Mouse (Mus musculus) heart, adult 2 months (tissue): ENCODE results near the gene Pitpnb.

Experiments used
- CTCF ChIP-seq: fragments of 200-600 bp; IDR thresholded peaks from 2 replicates; pipeline ENCODE4 v1.8.1; 2022; ENCODE audit warnings: antibody characterized with exemption, mild to moderate bottlenecking, moderate library complexity
- EP300 ChIP-seq: fragments of 200-500 bp; IDR thresholded peaks from 2 replicates; pipeline ENCODE4 v1.6.1; 2011; ENCODE audit warnings: low read depth, low read length, control low read depth; ENCODE audit not compliant: insufficient read depth
- POLR2A ChIP-seq: fragments of 200-500 bp; IDR thresholded peaks from 2 replicates; pipeline ENCODE4 v1.6.1; 2011; ENCODE audit warnings: mild to moderate bottlenecking, low read depth, low read length, control low read depth; ENCODE audit not compliant: insufficient read depth

DNA sequence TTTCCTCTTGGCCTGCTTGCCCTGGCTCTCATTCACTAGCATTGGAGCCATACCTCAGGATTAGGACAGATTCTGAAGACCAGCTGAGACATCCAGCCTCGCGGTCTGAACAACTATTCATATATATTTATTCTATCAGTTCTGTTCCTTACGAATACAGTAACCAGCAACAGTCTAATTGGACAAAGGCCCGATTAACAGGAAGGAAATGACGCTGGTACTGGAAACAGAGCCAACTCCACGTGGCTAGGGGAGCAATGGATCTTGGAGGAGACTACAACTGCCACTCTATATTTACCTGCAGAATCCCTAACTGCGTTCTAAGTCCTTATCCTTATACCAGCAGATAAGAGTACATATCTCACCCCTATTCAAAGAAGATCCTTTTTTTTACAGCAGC is 3.1 kb upstream of the Pitpnb start:
- TF ChIP-seq CTCF (no peak), POLR2A (no peak), EP300 (no peak)
